13 mouse cellular contexts compared by ENCODE assay signal in the genomic region with DNA sequence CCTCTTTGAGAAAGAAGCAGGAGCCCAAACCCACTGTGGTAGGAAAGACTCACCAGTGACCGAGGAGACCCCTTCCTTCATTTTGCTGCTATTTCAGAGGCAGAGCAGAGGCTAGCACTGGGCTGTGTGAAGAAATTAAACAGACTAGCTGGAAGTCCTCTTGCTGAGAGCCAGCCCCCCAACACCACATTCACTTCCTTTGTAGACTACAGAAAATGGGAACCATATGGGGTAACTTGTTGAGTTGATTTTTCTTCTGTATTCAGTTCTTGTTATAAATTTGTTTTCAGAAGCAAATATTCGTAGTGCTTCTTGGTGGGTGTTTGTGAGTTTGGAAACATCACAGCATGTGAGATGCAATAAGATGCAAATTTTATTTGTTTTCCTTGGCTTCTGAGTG.
"Had no signal": no experiment of that assay in that cellular context is flagged by ENCODE, and none has a peak within 500 bp of the region (broad histone marks: within the 10 kb centered on the region; RNA-seq: fewer than 3 reads in every experiment).

No protein-coding gene starts in this region.

- H3K36me3 ChIP-seq: kidney, embryonic 15.5 days; limb, embryonic 15.5 days; liver, embryonic 12.5 days; lung, embryonic 15.5 days; midbrain, embryonic 13.5 days; neural tube, embryonic 15.5 days had no signal

- H3K4me3 ChIP-seq: kidney, embryonic 15.5 days; layer of hippocampus, adult 2 months; limb, embryonic 15.5 days; liver, embryonic 12.5 days; lung, embryonic 15.5 days; midbrain, embryonic 13.5 days; myocyte; neural tube, embryonic 15.5 days had no signal

- H3K9ac ChIP-seq: kidney, embryonic 15.5 days; limb, embryonic 15.5 days; liver, embryonic 12.5 days; lung, embryonic 15.5 days; midbrain, embryonic 13.5 days; neural tube, embryonic 15.5 days had no signal

- DNase-seq: kidney, postnatal 25 days; left cerebral cortex, postnatal 4 days; right cerebral cortex, adult 18-20 months; right cerebral cortex, postnatal 25 days; thymus, postnatal 36 days had no signal

- ATAC-seq: liver, embryonic 12.5 days; midbrain, embryonic 13.5 days had no signal

- H3K4me2 ChIP-seq: kidney, embryonic 15.5 days; limb, embryonic 15.5 days; liver, embryonic 12.5 days; lung, embryonic 15.5 days; midbrain, embryonic 13.5 days; neural tube, embryonic 15.5 days had no signal

- H3K27me3 ChIP-seq: kidney, embryonic 15.5 days; limb, embryonic 15.5 days; liver, embryonic 12.5 days; lung, embryonic 15.5 days; midbrain, embryonic 13.5 days; neural tube, embryonic 15.5 days had no signal

- H3K4me1 ChIP-seq: limb, embryonic 15.5 days; liver, embryonic 12.5 days; lung, embryonic 15.5 days had no signal

- H3K27ac ChIP-seq: kidney, embryonic 15.5 days; layer of hippocampus, adult 2 months; limb, embryonic 15.5 days; liver, embryonic 12.5 days; lung, embryonic 15.5 days; midbrain, embryonic 13.5 days; neural tube, embryonic 15.5 days had no signal

- H3K9me3 ChIP-seq: kidney, embryonic 15.5 days; limb, embryonic 15.5 days; liver, embryonic 12.5 days; lung, embryonic 15.5 days; midbrain, embryonic 13.5 days; neural tube, embryonic 15.5 days had no signal
